Mouse (Mus musculus) limb, embryonic 12.5 days (tissue): Measurements from ENCODE around the gene Sox11. TPM values are rescaled to one million over a fixed set of nuclear protein-coding genes. Genes with fewer than 3 reads are reported as not detected.

Experiments
- ATAC-seq: fragments of 200-750 bp; cut with Nextera tagmentation; 2 replicates; pipeline ENCODE4 v1.8.0; 2017; ENCODE audit warnings: low read depth, moderate TSS enrichment; ENCODE audit not compliant: insufficient number of reproducible peaks, insufficient read depth, low FRiP score, low TSS enrichment
- H3K27ac ChIP-seq: fragments of 300-500 bp; sonication (generic); 2 replicates; pipeline ENCODE4 v1.5.1; 2016; ENCODE audit warnings: mild to moderate bottlenecking, moderate library complexity
- H3K27me3 ChIP-seq: fragments of 300-500 bp; sonication (generic); 2 replicates; pipeline ENCODE4 v1.6.1; 2016; ENCODE audit warnings: mild to moderate bottlenecking, moderate library complexity
- H3K36me3 ChIP-seq: fragments of 300-500 bp; sonication (generic); 2 replicates; pipeline ENCODE4 v1.6.1; 2016; ENCODE audit warnings: mild to moderate bottlenecking, moderate library complexity
- H3K4me1 ChIP-seq: fragments of 300-500 bp; sonication (generic); replicated peaks from 2 replicates; pipeline ENCODE4 v1.6.1; 2016
- H3K4me2 ChIP-seq: fragments of 300-500 bp; sonication (generic); 2 replicates; pipeline ENCODE4 v1.6.1; 2016; ENCODE audit warnings: mild to moderate bottlenecking, moderate library complexity
- H3K4me3 ChIP-seq: fragments of 300-500 bp; sonication (generic); replicated peaks from 2 replicates; pipeline ENCODE4 v1.5.1; 2016; ENCODE audit warnings: mild to moderate bottlenecking
- H3K9ac ChIP-seq: fragments of 300-500 bp; sonication (generic); replicated peaks from 2 replicates; pipeline ENCODE4 v1.6.1; 2016; ENCODE audit warnings: mild to moderate bottlenecking, moderate library complexity
- H3K9me3 ChIP-seq: fragments of 300-500 bp; sonication (generic); 2 replicates; pipeline ENCODE4 v1.6.1; 2016; ENCODE audit warnings: mild to moderate bottlenecking, moderate library complexity
- WGBS: fragments of 180-500 bp; shearing (Covaris S2); methylation state at CpG from one replicate; pipeline ENCODE4 v1.1.7; 2016; 5-methylcytosine and 5-hydroxymethylcytosine counted together
- polyA plus RNA-seq: library from polyadenylated mRNA; unstranded; fragments of >200 nt; fragmentation: Nextera tagmentation; extraction: Ambion mirVana; gene quantifications from 2 replicates; pipeline ENCODE4 v1.2.1, GENCODE M21; 2016

Sox11 gene
- polyA plus RNA-seq, 1 experiment from 2014 or later: 273 TPM

- no peak for ATAC-seq
- Histone ChIP-seq H3K27ac (peak overlapping the region; percentile 100), H3K27me3 (no peaks in the 10 kb centered on the region), H3K4me2 (peak overlapping the region; percentile 79), H3K9me3 (no peaks in the 10 kb centered on the region), H3K4me1 (peaks cover 25% of the 10 kb centered on the region), H3K9ac (peak overlapping the region; percentile 77), H3K36me3 (peaks cover 5% of the 10 kb centered on the region; the same call in 1 of the 2 replicates), H3K4me3 (peak overlapping the region; percentile 98)
- 2% methylated on average over 17 of the region's 17 CpGs for WGBS
These were observed 1.4 kb upstream of the Sox11 start for GRCm38 (mm10) chr12:27343606-27344410.

DNA sequence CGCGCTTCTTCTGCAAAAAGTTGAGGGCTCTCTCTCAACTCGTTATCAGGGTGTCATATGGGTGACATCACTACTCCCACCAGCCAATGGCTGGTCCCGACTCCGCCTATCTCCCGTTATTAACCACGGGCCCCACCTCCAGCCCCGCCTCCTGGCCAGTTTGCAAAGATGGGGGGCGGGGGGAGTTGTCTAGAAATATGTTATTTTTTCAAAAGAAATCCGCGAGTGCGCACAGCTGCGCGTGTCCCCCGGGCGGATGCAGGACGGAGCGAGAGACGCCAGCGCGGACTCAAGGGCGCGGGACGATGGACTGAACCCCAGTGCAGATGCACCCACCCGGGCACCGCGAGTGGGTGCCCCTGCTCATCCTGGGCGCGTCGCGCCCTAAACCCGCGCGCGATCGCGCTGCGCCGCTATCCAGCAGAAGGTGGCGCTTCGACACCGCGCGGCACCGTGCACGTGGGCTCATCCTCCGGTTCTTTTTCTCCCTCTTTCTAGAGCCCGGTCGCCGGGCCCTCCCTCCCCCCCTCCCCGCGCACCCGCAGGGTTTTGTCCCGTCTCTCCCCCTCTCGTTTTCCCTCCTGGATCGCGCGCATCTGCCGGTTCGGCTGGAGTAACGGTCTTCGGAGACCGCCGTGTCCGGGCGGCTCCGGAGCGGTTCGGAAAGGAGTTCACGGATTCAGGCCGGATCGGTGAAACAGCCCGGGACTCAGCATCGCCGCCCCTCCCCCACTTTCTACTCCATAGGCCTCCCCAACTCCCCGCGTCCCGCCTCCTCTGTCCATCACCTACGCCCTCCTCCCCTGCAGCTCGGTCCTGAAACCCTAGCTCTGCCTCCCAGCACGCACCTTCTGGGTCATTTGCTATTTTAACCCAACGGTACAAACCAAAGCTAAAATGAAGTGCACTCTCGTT, 574 bp upstream of the Sox11 start:
- H3K4me2 ChIP-seq: peak overlapping the region; percentile 79
- no peaks in the 10 kb centered on the region for H3K27me3 ChIP-seq
- H3K36me3 ChIP-seq: peaks cover 8% of the 10 kb centered on the region; the same call in 1 of the 2 replicates
- under 1% methylated on average over 77 of the region's 83 CpGs for WGBS
- H3K9me3 ChIP-seq: no peaks in the 10 kb centered on the region
- peak overlapping the region; percentile 100 for H3K27ac ChIP-seq
- H3K9ac ChIP-seq: peak overlapping the region; percentile 100
- H3K4me1 ChIP-seq: peaks cover 25% of the 10 kb centered on the region
- H3K4me3 ChIP-seq: peak overlapping the region; percentile 98
- ATAC-seq: peak; percentile 89

GRCm38 (mm10) chr12:27341130-27341870, 1.1 kb downstream of the Sox11 start:
- peak overlapping the region; percentile 100 for H3K27ac ChIP-seq
- whole genome bisulfite sequencing: under 1% methylated on average over 80 of the region's 80 CpGs
- no peaks in the 10 kb centered on the region for H3K27me3 ChIP-seq
- H3K4me2 ChIP-seq: peak overlapping the region; percentile 42
- ATAC-seq: no peak
- H3K4me3 ChIP-seq: peak overlapping the region; percentile 98
- peak overlapping the region; percentile 100 for H3K9ac ChIP-seq
- H3K4me1 ChIP-seq: peaks cover 21% of the 10 kb centered on the region
- H3K9me3 ChIP-seq: no peaks in the 10 kb centered on the region
- H3K36me3 ChIP-seq: peaks cover 14% of the 10 kb centered on the region; the same call in 1 of the 2 replicates

GRCm38 (mm10) chr12:27340451-27341035, 1.8 kb downstream of the Sox11 start:
- peaks cover 24% of the 10 kb centered on the region for H3K4me1 ChIP-seq
- peak overlapping the region; percentile 100 for H3K9ac ChIP-seq
- no peak for ATAC-seq
- no peaks in the 10 kb centered on the region for H3K27me3 ChIP-seq
- peak overlapping the region; percentile 100 for H3K27ac ChIP-seq
- peak overlapping the region; percentile 42 for H3K4me2 ChIP-seq
- H3K4me3 ChIP-seq: peak overlapping the region; percentile 98
- peaks cover 20% of the 10 kb centered on the region for H3K36me3 ChIP-seq
- H3K9me3 ChIP-seq: no peaks in the 10 kb centered on the region
- under 1% methylated on average over 14 of the region's 14 CpGs for WGBS

- H3K4me2 ChIP-seq: peak overlapping the region; percentile 67
- no peaks in the 10 kb centered on the region for H3K27me3 ChIP-seq
- no peaks in the 10 kb centered on the region for H3K9me3 ChIP-seq
- WGBS: under 1% methylated on average over 47 of the region's 47 CpGs
- peaks cover 28% of the 10 kb centered on the region for H3K36me3 ChIP-seq
- H3K4me1 ChIP-seq: peaks cover 25% of the 10 kb centered on the region
- H3K4me3 ChIP-seq: peak overlapping the region; percentile 98
- H3K9ac ChIP-seq: peak overlapping the region; percentile 100
- no peak for ATAC-seq
- peak overlapping the region; percentile 97 for H3K27ac ChIP-seq
These were observed 3.1 kb downstream of the Sox11 start for GRCm38 (mm10) chr12:27339171-27339751.

DNA sequence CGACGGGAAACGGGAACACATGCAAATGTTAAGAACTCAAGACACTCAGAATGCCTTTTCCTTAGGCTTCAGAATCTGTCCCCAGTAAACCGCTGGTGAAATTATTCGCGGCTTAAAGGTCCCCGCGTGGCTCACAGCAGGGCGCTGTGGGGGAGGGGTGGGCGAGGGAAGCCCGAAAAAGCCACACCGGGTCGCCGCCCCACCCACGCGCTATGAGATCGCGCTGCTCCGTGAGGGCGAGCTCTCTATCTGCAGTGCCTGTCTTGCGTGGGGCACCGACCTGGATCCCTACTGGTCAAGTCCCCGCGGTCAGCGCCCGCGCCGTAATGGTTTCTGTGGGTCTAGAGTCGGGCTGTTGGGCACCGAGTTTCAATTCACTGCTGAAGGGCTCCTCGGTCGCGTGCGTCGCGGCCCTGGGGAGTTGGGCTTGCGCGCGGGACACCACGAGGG, 3.6 kb downstream of the Sox11 start:
- Histone ChIP-seq H3K27me3 (no peaks in the 10 kb centered on the region), H3K4me3 (peak overlapping the region; percentile 98), H3K9me3 (no peaks in the 10 kb centered on the region), H3K36me3 (peaks cover 31% of the 10 kb centered on the region), H3K4me1 (peaks cover 20% of the 10 kb centered on the region), H3K4me2 (peak overlapping the region; percentile 67), H3K27ac (peak overlapping the region; percentile 97), H3K9ac (peak overlapping the region; percentile 100)
- under 1% methylated on average over 40 of the region's 40 CpGs for WGBS
- ATAC-seq: no peak

- no peak for ATAC-seq
- Histone ChIP-seq H3K9ac (peak overlapping the region; percentile 100), H3K9me3 (no peaks in the 10 kb centered on the region), H3K36me3 (peaks cover 37% of the 10 kb centered on the region), H3K27me3 (no peaks in the 10 kb centered on the region), H3K27ac (peak overlapping the region; percentile 97), H3K4me1 (peaks cover 19% of the 10 kb centered on the region), H3K4me3 (peak overlapping the region; percentile 98), H3K4me2 (peak overlapping the region; percentile 67)
- WGBS: 2% methylated on average over 12 of the region's 12 CpGs
These were observed 4.3 kb downstream of the Sox11 start for GRCm38 (mm10) chr12:27338116-27338515.

DNA sequence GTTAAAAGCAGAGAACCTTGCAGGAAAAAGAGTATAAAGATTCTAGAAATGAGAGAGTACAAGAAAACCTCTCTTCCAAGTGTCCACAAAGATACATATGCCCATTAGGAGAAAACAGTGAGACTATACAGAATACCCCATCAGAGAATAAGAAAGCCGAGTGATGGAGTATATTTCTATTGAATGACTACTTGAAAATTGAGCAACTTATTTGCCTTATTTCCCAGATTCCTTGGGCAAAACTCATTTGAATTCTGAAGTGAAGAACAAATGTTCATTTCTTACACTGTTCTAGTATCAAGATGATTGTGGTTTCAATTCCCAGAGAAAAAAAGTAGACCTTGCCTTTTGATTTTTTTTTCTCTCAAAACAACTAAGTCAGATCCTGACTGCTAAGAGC, 4.9 kb downstream of the Sox11 start:
- Histone ChIP-seq H3K9me3 (no peaks in the 10 kb centered on the region), H3K4me3 (peak overlapping the region; percentile 98), H3K9ac (peak overlapping the region; percentile 100), H3K4me1 (peaks cover 19% of the 10 kb centered on the region), H3K27me3 (no peaks in the 10 kb centered on the region), H3K36me3 (peaks cover 37% of the 10 kb centered on the region), H3K4me2 (peak overlapping the region; percentile 67), H3K27ac (no peak overlapping the region)
- WGBS: 37% methylated on average over 1 of the region's 1 CpGs
- no peak for ATAC-seq

DNA sequence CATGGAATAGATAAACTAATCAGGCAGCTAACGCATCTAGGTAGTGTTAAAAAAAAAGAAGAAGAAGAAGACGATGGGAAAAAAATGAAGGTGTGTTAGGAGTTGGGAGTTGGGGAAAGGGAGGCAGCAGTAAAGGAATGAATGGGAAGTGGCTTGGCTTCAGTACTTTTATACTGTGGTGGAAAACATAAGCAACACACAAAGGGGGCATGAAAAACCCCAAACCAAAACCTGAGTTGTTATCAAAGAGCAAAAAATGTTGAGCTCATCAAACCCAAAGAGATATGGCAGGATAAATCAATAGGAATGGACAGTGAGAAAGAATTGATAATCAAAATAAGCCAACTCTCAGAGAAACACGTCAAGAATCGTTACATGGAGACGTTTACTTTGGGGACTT, 5.6 kb downstream of the Sox11 start:
- no peaks in the 10 kb centered on the region for H3K9me3 ChIP-seq
- H3K36me3 ChIP-seq: peaks cover 37% of the 10 kb centered on the region
- H3K27ac ChIP-seq: peak overlapping the region; percentile 59; the same call in 1 of the 2 replicates
- peak overlapping the region; percentile 98 for H3K4me3 ChIP-seq
- 41% methylated on average over 5 of the region's 5 CpGs for WGBS
- H3K4me2 ChIP-seq: peak overlapping the region; percentile 67
- H3K27me3 ChIP-seq: no peaks in the 10 kb centered on the region
- peaks cover 19% of the 10 kb centered on the region for H3K4me1 ChIP-seq
- H3K9ac ChIP-seq: peak overlapping the region; percentile 100
- ATAC-seq: no peak

GRCm38 (mm10) chr12:27336336-27336735, 6.0 kb downstream of the Sox11 start:
- Histone ChIP-seq H3K27me3 (no peaks in the 10 kb centered on the region), H3K4me3 (peak overlapping the region; percentile 98), H3K27ac (0 out of 2 replicates have a peak overlapping the region, but pooled peaks have one; percentile 56), H3K9me3 (no peaks in the 10 kb centered on the region), H3K36me3 (peaks cover 37% of the 10 kb centered on the region), H3K4me2 (peak overlapping the region; percentile 67), H3K4me1 (peaks cover 19% of the 10 kb centered on the region), H3K9ac (peak overlapping the region; percentile 100)
- 60% methylated on average over 7 of the region's 7 CpGs for WGBS
- no peak for ATAC-seq
